Mouse (Mus musculus) lung, postnatal 0 days (tissue): ENCODE data around the gene Sema3b. TPM values are rescaled to one million over a fixed set of nuclear protein-coding genes. Genes with fewer than 3 reads are reported as not detected.

ENCODE experiments used
- ATAC-seq: fragments of 200-750 bp; cut with Nextera tagmentation; 2 replicates; pipeline ENCODE4 v1.8.0; 2017; ENCODE audit warnings: moderate library complexity
- DNase-seq: peaks from one replicate; pipeline ENCODE4 v3.0.0-alpha.2; 2016; ENCODE audit warnings: low spot score
- H3K27ac ChIP-seq: fragments of 300-500 bp; sonication (generic); 2 replicates; pipeline ENCODE4 v1.5.1; 2014; ENCODE audit warnings: antibody characterized with exemption, mild to moderate bottlenecking, low read length, mixed read lengths
- H3K27me3 ChIP-seq: fragments of 300-500 bp; sonication (generic); replicated peaks from 2 replicates; pipeline ENCODE4 v1.6.1; 2014; ENCODE audit warnings: low read length, mixed read lengths; ENCODE audit not compliant: insufficient read depth
- H3K36me3 ChIP-seq: fragments of 300-500 bp; sonication (generic); 2 replicates; pipeline ENCODE4 v1.6.1; 2014; ENCODE audit warnings: low read length, mixed read lengths; ENCODE audit not compliant: insufficient read depth
- H3K4me1 ChIP-seq: fragments of 300-500 bp; sonication (generic); 2 replicates; pipeline ENCODE4 v1.6.1; 2014; ENCODE audit warnings: antibody characterized with exemption, low read depth, low read length, mixed read lengths; ENCODE audit not compliant: insufficient read depth
- H3K4me2 ChIP-seq: fragments of 300-500 bp; sonication (generic); replicated peaks from 2 replicates; pipeline ENCODE4 v1.6.1; 2014; ENCODE audit warnings: low read depth, mild to moderate bottlenecking, low read length, moderate library complexity, mixed read lengths
- H3K4me3 ChIP-seq: fragments of 300-500 bp; sonication (generic); 2 replicates; pipeline ENCODE4 v1.5.1; 2014; ENCODE audit warnings: low read depth, low read length
- H3K9ac ChIP-seq: fragments of 300-500 bp; sonication (generic); replicated peaks from 2 replicates; pipeline ENCODE4 v1.6.1; 2014; ENCODE audit warnings: low read depth, mild to moderate bottlenecking
- H3K9me3 ChIP-seq: fragments of 300-500 bp; sonication (generic); 2 replicates; pipeline ENCODE4 v1.6.1; 2016; ENCODE audit warnings: low read length, mixed read lengths
- CTCF ChIP-seq: IDR thresholded peaks from 2 replicates; pipeline ENCODE4 v1.5.1; 2016; ENCODE audit warnings: antibody characterized with exemption, mild to moderate bottlenecking
- EP300 ChIP-seq: IDR thresholded peaks from 2 replicates; pipeline ENCODE4 v1.6.1; 2016; ENCODE audit warnings: antibody characterized with exemption, mild to moderate bottlenecking, control low read depth
- WGBS: fragments of 180-500 bp; shearing (Covaris S2); extraction: QIAGEN DNeasy Blood & Tissue Kit; methylation state at CpG from one replicate; pipeline ENCODE4 v1.1.7; 2014; 5-methylcytosine and 5-hydroxymethylcytosine counted together
- polyA plus RNA-seq: library from polyadenylated mRNA; unstranded; fragments of >200 nt; fragmentation: Nextera tagmentation; extraction: Ambion mirVana; gene quantifications from 2 replicates; pipeline ENCODE4 v1.2.1, GENCODE M21; 2015

Sema3b gene
- polyA plus RNA-seq, 1 experiment from 2014 or later: 34.3 TPM

DNA sequence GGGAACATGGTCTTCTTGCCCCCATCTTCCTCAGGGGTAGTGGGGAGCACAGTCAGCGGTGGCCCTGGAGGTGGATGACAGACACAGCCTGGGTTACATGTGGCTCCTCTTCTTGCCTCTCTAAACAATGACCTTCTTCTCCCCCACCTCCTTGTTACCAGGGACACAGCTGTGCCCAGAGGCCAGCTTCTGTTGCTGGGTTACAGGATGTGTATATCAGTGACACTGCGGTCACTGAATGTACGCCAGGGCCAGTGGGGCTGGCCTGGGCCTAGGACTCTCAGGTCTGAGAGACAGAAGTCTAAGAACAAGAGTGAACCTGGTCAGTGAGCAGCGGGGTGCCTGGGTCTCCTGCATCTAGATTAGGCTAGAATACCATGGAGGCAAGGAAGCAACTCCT, 6.0 kb upstream of the Sema3b start:
- H3K4me3 ChIP-seq: no peak overlapping the region
- H3K27ac ChIP-seq: no peak overlapping the region
- ATAC-seq: no peak
- no peaks in the 10 kb centered on the region for H3K9me3 ChIP-seq
- 89% methylated on average over 4 of the region's 4 CpGs for WGBS
- no peak overlapping the region for H3K4me2 ChIP-seq
- H3K4me1 ChIP-seq: peaks cover 34% of the 10 kb centered on the region
- DNase-seq: no peak
- peaks cover 37% of the 10 kb centered on the region for H3K36me3 ChIP-seq
- no peak for TF ChIP-seq CTCF
- TF ChIP-seq EP300: no peak
- no peaks in the 10 kb centered on the region for H3K27me3 ChIP-seq
- no peak overlapping the region for H3K9ac ChIP-seq

DNA sequence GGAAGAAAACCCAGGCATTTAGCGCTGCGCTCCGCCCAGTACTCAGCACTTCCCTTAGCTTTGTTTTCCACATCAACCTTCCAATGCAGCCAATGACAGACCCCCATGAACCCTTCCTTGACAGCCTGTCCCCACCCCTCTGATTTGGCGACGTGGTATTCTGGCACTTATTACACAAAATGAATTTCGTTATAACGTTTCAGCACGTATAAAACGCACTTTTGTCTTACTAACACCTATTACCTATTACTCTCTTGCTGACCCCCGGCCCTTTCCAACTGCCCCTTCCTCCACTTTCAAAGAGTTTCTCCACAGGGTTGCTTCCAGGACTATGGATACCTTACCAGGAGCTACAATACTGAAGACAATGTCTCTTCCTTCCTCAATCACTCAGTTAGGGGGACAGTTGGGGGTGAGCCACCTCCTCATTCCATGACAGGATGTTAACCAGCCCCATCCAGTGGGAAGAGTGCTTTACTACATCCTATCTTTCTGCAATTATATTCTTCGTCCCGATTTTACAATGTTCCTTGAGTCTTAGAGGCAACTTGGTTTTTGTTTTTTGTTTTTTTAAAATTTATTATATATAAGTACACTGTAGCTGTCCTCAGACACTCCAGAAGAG, 4.0 kb upstream of the Sema3b start:
- H3K9me3 ChIP-seq: no peaks in the 10 kb centered on the region
- peak overlapping the region; percentile 96 for H3K27ac ChIP-seq
- TF ChIP-seq CTCF (peak; percentile 64), EP300 (peak; percentile 71)
- WGBS: 6% methylated on average over 12 of the region's 12 CpGs
- peak; percentile 41 for ATAC-seq
- H3K9ac ChIP-seq: 0 out of 2 replicates have a peak overlapping the region, but pooled peaks have one; percentile 34
- no peaks in the 10 kb centered on the region for H3K27me3 ChIP-seq
- H3K4me2 ChIP-seq: peak overlapping the region; percentile 61
- DNase-seq: peak; percentile 73
- H3K4me1 ChIP-seq: peaks cover 20% of the 10 kb centered on the region
- H3K4me3 ChIP-seq: 0 out of 2 replicates have a peak overlapping the region, but pooled peaks have one; percentile 5
- peaks cover 32% of the 10 kb centered on the region for H3K36me3 ChIP-seq

DNA sequence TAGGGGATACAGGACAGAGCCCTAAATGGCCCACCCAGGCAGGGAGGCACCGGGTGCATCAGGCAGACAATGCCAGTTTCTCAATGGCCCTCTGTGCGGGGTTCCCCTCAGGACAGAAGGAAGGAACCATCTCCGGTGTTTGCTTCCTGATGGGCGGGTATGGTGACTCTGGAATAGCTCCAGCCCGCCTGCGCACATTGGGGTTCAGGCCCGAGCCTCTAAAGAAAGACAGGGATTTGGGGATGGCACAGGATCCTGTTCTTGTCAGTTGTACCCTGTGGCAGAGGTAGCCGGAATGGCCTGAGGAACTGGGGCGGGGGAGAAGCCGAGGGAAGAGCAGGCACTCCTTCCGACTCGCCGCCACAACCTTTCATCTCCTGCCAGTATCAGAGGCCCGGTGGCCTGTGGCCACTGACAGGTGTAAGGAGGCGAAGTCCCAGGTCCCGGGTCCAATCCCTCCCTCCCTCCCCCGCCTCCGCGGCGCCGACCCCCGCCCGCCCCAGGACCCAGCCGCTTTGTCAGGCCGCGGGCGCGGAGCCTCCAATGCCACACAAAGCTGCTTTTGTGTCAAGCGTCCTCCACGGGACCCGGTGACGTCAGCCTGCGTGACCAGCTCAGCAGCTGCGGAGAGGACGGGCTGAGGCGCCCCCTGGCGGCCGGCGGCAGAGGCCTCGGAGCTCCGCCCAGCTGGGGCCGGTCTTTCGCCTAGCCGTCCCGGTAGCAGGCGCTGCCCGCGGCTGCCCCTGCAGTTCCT, 3.3 kb upstream of the Sema3b start:
- TF ChIP-seq EP300 (peak; percentile 71), CTCF (peak; percentile 97)
- DNase-seq (peak; percentile 99), ATAC-seq (peak; percentile 91)
- H3K36me3 ChIP-seq: peaks cover 27% of the 10 kb centered on the region
- H3K27ac ChIP-seq: peak overlapping the region; percentile 96
- peak overlapping the region; percentile 61 for H3K4me2 ChIP-seq
- WGBS: 5% methylated on average over 32 of the region's 48 CpGs
- no peaks in the 10 kb centered on the region for H3K9me3 ChIP-seq
- H3K27me3 ChIP-seq: no peaks in the 10 kb centered on the region
- peak overlapping the region; percentile 29 for H3K9ac ChIP-seq
- peaks cover 18% of the 10 kb centered on the region for H3K4me1 ChIP-seq
- H3K4me3 ChIP-seq: peak overlapping the region; percentile 29

DNA sequence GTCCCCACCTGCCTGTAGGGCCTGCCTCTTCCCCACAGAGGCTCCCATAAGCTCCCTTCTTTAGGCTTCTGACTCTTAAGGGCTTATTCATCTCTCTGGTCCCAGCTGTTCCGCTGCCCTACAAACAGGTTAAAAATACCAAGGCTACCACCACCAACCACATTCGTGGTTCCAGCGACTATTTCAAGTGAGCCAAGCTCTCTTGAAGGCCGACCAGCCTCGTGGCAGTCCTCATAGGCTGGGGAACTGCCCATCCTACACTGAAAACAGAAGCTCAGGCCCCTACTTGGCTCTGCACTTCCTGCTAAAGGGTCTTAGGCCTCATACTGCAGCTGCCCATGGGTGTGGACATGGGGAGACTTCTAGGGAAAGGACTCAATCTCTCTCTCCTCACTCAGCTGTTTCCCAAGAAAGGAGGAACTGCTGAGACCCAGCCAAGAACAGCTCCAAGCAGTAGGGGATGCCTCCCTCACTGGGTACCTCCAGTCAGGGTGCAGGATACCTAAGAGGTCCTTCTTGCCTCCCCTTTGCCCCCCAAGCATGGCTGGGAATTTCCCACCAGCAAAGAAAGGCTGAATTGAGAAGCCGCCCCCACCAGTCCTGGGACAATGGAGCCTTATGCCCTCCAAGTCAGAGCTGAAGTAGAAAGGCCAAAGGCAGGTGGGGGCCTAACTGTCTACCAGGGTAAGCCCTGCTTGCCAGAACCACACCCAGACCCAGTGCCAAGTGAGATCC, 2.6 kb upstream of the Sema3b start:
- TF ChIP-seq EP300 (no peak), CTCF (no peak)
- H3K4me2 ChIP-seq: peak overlapping the region; percentile 61
- peak overlapping the region; percentile 96 for H3K27ac ChIP-seq
- peak overlapping the region; percentile 29 for H3K9ac ChIP-seq
- no peaks in the 10 kb centered on the region for H3K27me3 ChIP-seq
- DNase-seq (peak; percentile 50), ATAC-seq (no peak)
- H3K36me3 ChIP-seq: peaks cover 22% of the 10 kb centered on the region
- H3K4me3 ChIP-seq: no peak overlapping the region
- peaks cover 18% of the 10 kb centered on the region for H3K4me1 ChIP-seq
- H3K9me3 ChIP-seq: no peaks in the 10 kb centered on the region
- WGBS: 42% methylated on average over 6 of the region's 6 CpGs

DNA sequence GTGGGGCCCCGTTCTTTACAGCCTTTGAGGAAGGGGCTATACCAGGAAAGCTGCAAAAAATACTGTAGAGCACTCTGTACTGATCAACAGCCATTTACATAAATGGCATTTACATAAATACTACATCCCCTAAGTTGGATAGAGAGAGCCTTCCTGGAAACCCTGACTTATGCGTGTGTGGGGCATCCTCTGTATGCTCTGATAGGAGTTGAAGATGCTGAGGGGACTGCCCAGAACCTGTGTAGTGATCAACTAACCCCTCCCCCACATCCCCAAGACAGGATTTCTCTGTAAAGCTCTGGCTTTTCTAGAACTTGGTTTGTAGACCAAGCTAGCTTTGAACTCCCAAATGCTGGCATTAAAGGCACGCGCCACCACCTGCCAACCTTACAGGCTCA, 403 bp upstream of the Sema3b start:
- Histone ChIP-seq H3K27ac (no peak overlapping the region), H3K4me2 (no peak overlapping the region), H3K27me3 (no peaks in the 10 kb centered on the region), H3K9ac (no peak overlapping the region), H3K4me3 (no peak overlapping the region), H3K36me3 (0 out of 2 replicates have a peak, but pooled peaks cover under 1% of the 10 kb centered on the region), H3K9me3 (no peaks in the 10 kb centered on the region), H3K4me1 (peaks cover 18% of the 10 kb centered on the region)
- WGBS: 70% methylated on average over 4 of the region's 4 CpGs
- TF ChIP-seq CTCF (no peak), EP300 (no peak)
- ATAC-seq (no peak), DNase-seq (no peak)
